Mouse (Mus musculus) limb, embryonic 12.5 days (tissue): ENCODE measurements around the gene Gm10198. TPM values are rescaled to one million over a fixed set of nuclear protein-coding genes. Genes with fewer than 3 reads are reported as not detected.

Experiments used
- ATAC-seq: fragments of 200-750 bp; cut with Nextera tagmentation; 2 replicates; pipeline ENCODE4 v1.8.0; 2017; ENCODE audit warnings: low read depth, moderate TSS enrichment; ENCODE audit not compliant: insufficient number of reproducible peaks, insufficient read depth, low FRiP score, low TSS enrichment
- H3K27ac ChIP-seq: fragments of 300-500 bp; sonication (generic); 2 replicates; pipeline ENCODE4 v1.5.1; 2016; ENCODE audit warnings: mild to moderate bottlenecking, moderate library complexity
- H3K27me3 ChIP-seq: fragments of 300-500 bp; sonication (generic); 2 replicates; pipeline ENCODE4 v1.6.1; 2016; ENCODE audit warnings: mild to moderate bottlenecking, moderate library complexity
- H3K36me3 ChIP-seq: fragments of 300-500 bp; sonication (generic); 2 replicates; pipeline ENCODE4 v1.6.1; 2016; ENCODE audit warnings: mild to moderate bottlenecking, moderate library complexity
- H3K4me1 ChIP-seq: fragments of 300-500 bp; sonication (generic); replicated peaks from 2 replicates; pipeline ENCODE4 v1.6.1; 2016
- H3K4me2 ChIP-seq: fragments of 300-500 bp; sonication (generic); 2 replicates; pipeline ENCODE4 v1.6.1; 2016; ENCODE audit warnings: mild to moderate bottlenecking, moderate library complexity
- H3K4me3 ChIP-seq: fragments of 300-500 bp; sonication (generic); replicated peaks from 2 replicates; pipeline ENCODE4 v1.5.1; 2016; ENCODE audit warnings: mild to moderate bottlenecking
- H3K9ac ChIP-seq: fragments of 300-500 bp; sonication (generic); replicated peaks from 2 replicates; pipeline ENCODE4 v1.6.1; 2016; ENCODE audit warnings: mild to moderate bottlenecking, moderate library complexity
- H3K9me3 ChIP-seq: fragments of 300-500 bp; sonication (generic); 2 replicates; pipeline ENCODE4 v1.6.1; 2016; ENCODE audit warnings: mild to moderate bottlenecking, moderate library complexity
- WGBS: fragments of 180-500 bp; shearing (Covaris S2); methylation state at CpG from one replicate; pipeline ENCODE4 v1.1.7; 2016; 5-methylcytosine and 5-hydroxymethylcytosine counted together
- polyA plus RNA-seq: library from polyadenylated mRNA; unstranded; fragments of >200 nt; fragmentation: Nextera tagmentation; extraction: Ambion mirVana; gene quantifications from 2 replicates; pipeline ENCODE4 v1.2.1, GENCODE M21; 2016

The Gm10198 gene
- polyA plus RNA-seq = not detected in 2 replicates

DNA sequence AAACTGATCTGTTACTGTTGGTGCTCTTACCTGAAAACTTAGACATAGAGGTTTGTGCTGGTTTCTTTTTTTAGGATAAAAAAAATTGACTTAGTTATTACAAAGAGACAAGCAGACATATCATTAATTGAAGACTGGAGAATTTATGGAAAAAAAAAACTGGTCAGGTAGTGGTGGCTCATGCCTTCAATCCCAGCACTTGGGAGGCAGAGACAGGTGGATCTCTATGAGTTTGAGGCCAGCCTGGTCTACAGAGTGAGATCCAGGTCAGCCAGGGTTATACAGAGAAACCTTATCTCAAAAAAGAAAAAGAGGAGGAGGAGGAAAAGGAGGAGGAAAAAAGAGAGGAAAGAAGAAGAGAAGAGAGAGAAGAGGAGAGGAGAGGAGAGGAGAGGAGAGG is at the start of gene Gm10198:
TSS of gene Gm10198 (plus strand) at position 301 of the 400 bp plus-strand sequence.
- ATAC-seq = no peak
- no peak within 1 kb of the TSS for H3K4me3 ChIP-seq
- H3K4me1 ChIP-seq = no peaks in the 10 kb centered on the region
- H3K9ac ChIP-seq = no peak within 1 kb of the TSS
- H3K27ac ChIP-seq = no peak within 1 kb of the TSS
- H3K27me3 ChIP-seq = no peaks in the 10 kb centered on the region
- H3K4me2 ChIP-seq = no peak within 1 kb of the TSS
- H3K9me3 ChIP-seq = no peaks in the 10 kb centered on the region
- H3K36me3 ChIP-seq = no peaks in the 10 kb centered on the region

DNA sequence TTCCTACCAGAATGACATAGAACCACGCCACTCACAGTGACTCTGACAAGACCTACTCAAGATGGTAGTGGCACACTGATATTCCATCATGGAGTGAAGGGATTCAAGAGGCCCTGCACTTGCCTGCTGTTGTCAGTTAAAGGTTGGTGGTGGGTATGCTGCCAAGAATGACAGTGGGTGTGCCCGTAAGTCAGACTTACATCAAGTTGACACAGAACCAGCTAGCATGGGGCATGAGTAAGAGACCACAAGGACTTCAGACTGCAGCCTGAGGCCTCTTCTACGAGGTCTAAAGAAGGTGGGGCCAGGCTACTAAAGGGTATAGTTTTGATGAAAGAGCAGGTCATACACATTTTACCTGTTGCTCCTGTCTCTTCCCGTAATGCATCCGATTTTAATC is 47.3 kb upstream of the Gm10198 start:
- no peak for ATAC-seq

GRCm38 (mm10) chr13:111552769-111553168 is 39.8 kb upstream of the Gm10198 start:
- ATAC-seq = no peak
- no peak overlapping the region for H3K4me3 ChIP-seq
- H3K9me3 ChIP-seq = peaks cover 5% of the 10 kb centered on the region; the same call in 1 of the 2 replicates
- peaks cover 8% of the 10 kb centered on the region; the same call in 1 of the 2 replicates for H3K4me1 ChIP-seq
- H3K9ac ChIP-seq = no peak overlapping the region
- H3K27me3 ChIP-seq = no peaks in the 10 kb centered on the region
- H3K36me3 ChIP-seq = no peaks in the 10 kb centered on the region
- no peak overlapping the region for H3K4me2 ChIP-seq
- no peak overlapping the region for H3K27ac ChIP-seq
- 94% methylated on average over 7 of the region's 7 CpGs for WGBS

More for the DNA sequence above, 47.3 kb upstream of the Gm10198 start:
- Histone ChIP-seq H3K9me3 (no peaks in the 10 kb centered on the region), H3K27me3 (no peaks in the 10 kb centered on the region), H3K27ac (no peak overlapping the region), H3K36me3 (no peaks in the 10 kb centered on the region), H3K4me1 (no peaks in the 10 kb centered on the region), H3K9ac (no peak overlapping the region), H3K4me2 (no peak overlapping the region), H3K4me3 (no peak overlapping the region)
- WGBS = 84% methylated on average over 5 of the region's 5 CpGs

DNA sequence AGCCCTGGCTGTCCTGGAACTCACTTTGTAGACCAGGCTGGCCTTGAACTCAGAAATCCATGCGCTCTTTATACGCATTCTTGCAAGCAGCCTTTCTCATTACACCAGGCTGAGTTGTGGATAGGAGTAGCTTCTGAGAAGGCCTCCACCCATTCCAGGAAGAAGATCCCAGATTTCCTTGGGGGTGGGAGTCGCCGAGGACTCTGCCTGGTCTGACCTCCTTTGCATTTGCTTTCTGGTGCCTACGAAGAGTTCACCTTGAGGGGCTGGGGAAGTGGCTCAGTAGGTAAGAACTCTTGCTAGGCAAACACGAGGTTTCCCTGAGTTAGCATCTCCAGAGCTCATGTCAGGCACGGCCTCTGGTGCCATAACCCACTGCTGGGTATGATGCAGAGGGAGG is 39.4 kb upstream of the Gm10198 start:
- ATAC-seq = no peak

GRCm38 (mm10) chr13:111553941-111554340 is 38.6 kb upstream of the Gm10198 start:
- Histone ChIP-seq H3K4me1 (peaks cover 8% of the 10 kb centered on the region; the same call in 1 of the 2 replicates), H3K9ac (no peak overlapping the region)
- WGBS = 76% methylated on average over 8 of the region's 8 CpGs

More for the DNA sequence above, 39.4 kb upstream of the Gm10198 start:
- 95% methylated on average over 7 of the region's 7 CpGs for WGBS
- H3K9ac ChIP-seq = no peak overlapping the region
- H3K9me3 ChIP-seq = peaks cover 5% of the 10 kb centered on the region; the same call in 1 of the 2 replicates
- peaks cover 8% of the 10 kb centered on the region; the same call in 1 of the 2 replicates for H3K4me1 ChIP-seq
- H3K4me3 ChIP-seq = no peak overlapping the region
- H3K4me2 ChIP-seq = no peak overlapping the region
- no peaks in the 10 kb centered on the region for H3K36me3 ChIP-seq
- H3K27ac ChIP-seq = no peak overlapping the region
- no peaks in the 10 kb centered on the region for H3K27me3 ChIP-seq

GRCm38 (mm10) chr13:111555333-111555732 is 37.3 kb upstream of the Gm10198 start:
- no peaks in the 10 kb centered on the region for H3K36me3 ChIP-seq
- H3K9me3 ChIP-seq = peaks cover 5% of the 10 kb centered on the region; the same call in 1 of the 2 replicates
- H3K27me3 ChIP-seq = no peaks in the 10 kb centered on the region
- peaks cover 8% of the 10 kb centered on the region; the same call in 1 of the 2 replicates for H3K4me1 ChIP-seq
- no peak overlapping the region for H3K4me3 ChIP-seq
- no peak overlapping the region for H3K27ac ChIP-seq
- ATAC-seq = no peak
- no peak overlapping the region for H3K9ac ChIP-seq
- H3K4me2 ChIP-seq = no peak overlapping the region
- 23% methylated on average over 8 of the region's 8 CpGs for WGBS

More at GRCm38 (mm10) chr13:111553941-111554340, 38.6 kb upstream of the Gm10198 start:
- Histone ChIP-seq H3K36me3 (no peaks in the 10 kb centered on the region), H3K4me2 (no peak overlapping the region), H3K4me3 (no peak overlapping the region), H3K27ac (no peak overlapping the region), H3K9me3 (peaks cover 5% of the 10 kb centered on the region; the same call in 1 of the 2 replicates), H3K27me3 (no peaks in the 10 kb centered on the region)
- ATAC-seq = no peak

DNA sequence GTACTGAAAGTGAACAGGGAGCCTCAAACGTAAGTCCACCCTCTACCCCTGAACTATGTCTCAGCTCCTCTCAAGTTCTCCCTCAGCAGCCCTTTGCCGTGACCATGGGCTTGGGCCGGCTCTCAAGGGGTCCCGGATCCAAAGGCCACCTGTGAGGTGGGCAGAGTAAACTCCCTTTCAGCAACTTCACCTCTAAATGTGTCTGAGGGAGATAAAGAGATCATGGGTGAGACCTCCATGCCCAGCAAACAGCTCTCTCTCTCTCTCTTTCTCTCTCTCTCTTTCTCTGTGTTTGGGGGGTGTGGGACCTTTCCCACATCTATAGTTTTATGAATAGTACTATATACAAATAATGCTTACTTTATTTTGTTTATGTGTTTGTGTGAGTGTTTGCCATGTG is 36.2 kb upstream of the Gm10198 start:
- H3K36me3 ChIP-seq = no peaks in the 10 kb centered on the region
- H3K27me3 ChIP-seq = no peaks in the 10 kb centered on the region
- H3K9me3 ChIP-seq = no peaks in the 10 kb centered on the region
- no peak for ATAC-seq
- peaks cover 8% of the 10 kb centered on the region; the same call in 1 of the 2 replicates for H3K4me1 ChIP-seq
- no peak overlapping the region for H3K27ac ChIP-seq
- no peak overlapping the region for H3K9ac ChIP-seq
- WGBS = 75% methylated on average over 4 of the region's 4 CpGs
- no peak overlapping the region for H3K4me2 ChIP-seq
- no peak overlapping the region for H3K4me3 ChIP-seq

DNA sequence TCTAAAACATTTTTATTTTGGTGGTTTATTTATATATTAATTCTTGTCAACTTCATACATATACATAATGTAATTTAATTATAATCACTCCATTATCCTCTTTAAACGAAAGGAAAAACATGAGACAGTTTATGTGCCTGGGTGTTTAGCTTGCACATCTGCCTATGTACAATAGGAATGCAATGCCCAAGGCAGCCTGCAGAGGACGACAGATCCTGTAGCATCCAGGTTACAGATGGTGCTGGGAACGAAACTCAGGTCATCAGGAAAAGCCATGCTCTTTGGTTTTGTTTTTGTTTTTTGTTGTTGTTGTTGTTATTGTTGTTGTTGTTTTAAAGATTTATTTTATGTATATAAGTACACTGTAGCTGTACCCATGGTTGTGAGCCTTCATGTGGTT is 32.4 kb upstream of the Gm10198 start:
- no peak overlapping the region for H3K4me3 ChIP-seq
- no peak for ATAC-seq
- peaks cover 5% of the 10 kb centered on the region; the same call in 1 of the 2 replicates for H3K4me1 ChIP-seq
- WGBS = 89% methylated on average over 3 of the region's 3 CpGs
- H3K4me2 ChIP-seq = no peak overlapping the region
- no peaks in the 10 kb centered on the region for H3K36me3 ChIP-seq
- no peaks in the 10 kb centered on the region for H3K9me3 ChIP-seq
- no peak overlapping the region for H3K9ac ChIP-seq
- H3K27me3 ChIP-seq = no peaks in the 10 kb centered on the region
- H3K27ac ChIP-seq = no peak overlapping the region

- Histone ChIP-seq H3K9ac (no peak overlapping the region), H3K27me3 (no peaks in the 10 kb centered on the region), H3K36me3 (no peaks in the 10 kb centered on the region), H3K4me3 (no peak overlapping the region), H3K4me1 (no peaks in the 10 kb centered on the region), H3K4me2 (no peak overlapping the region), H3K9me3 (no peaks in the 10 kb centered on the region), H3K27ac (no peak overlapping the region)
- ATAC-seq = no peak
- 90% methylated on average over 5 of the region's 5 CpGs for whole genome bisulfite sequencing
Measured at GRCm38 (mm10) chr13:111562595-111562994, 30.0 kb upstream of the Gm10198 start.

DNA sequence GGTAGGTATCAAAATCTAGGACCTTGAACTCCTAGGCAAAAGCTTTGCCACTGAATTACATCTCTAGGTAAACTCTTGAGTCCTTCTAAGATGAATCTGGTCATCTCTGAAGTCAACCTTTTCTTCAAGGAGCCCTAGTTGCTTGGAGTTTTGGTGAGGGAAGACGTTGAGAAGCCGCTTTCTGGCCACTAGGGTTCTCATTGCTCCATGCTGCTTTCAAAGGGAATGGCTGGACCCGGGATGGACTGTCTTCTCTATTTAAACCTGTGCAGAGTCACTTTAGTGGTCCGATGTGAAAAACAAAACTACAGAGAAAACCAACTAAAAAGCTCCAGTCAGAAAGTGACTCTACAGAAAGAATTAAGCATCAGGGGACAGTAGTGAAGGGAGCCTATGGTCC is 18.4 kb upstream of the Gm10198 start:
- 0 out of 2 replicates have a peak, but pooled peaks cover 3% of the 10 kb centered on the region for H3K9me3 ChIP-seq
- no peak for ATAC-seq
- H3K4me3 ChIP-seq = no peak overlapping the region
- no peak overlapping the region for H3K27ac ChIP-seq
- H3K27me3 ChIP-seq = no peaks in the 10 kb centered on the region
- H3K4me1 ChIP-seq = no peaks in the 10 kb centered on the region
- WGBS = 45% methylated on average over 4 of the region's 4 CpGs
- no peaks in the 10 kb centered on the region for H3K36me3 ChIP-seq
- H3K4me2 ChIP-seq = no peak overlapping the region
- no peak overlapping the region for H3K9ac ChIP-seq

- H3K9ac ChIP-seq = no peak overlapping the region
- no peak overlapping the region for H3K4me2 ChIP-seq
- H3K9me3 ChIP-seq = peaks cover 7% of the 10 kb centered on the region; the same call in 1 of the 2 replicates
- WGBS = 95% methylated on average over 11 of the region's 11 CpGs
- ATAC-seq = no peak
- no peak overlapping the region for H3K4me3 ChIP-seq
- no peaks in the 10 kb centered on the region for H3K27me3 ChIP-seq
- no peaks in the 10 kb centered on the region for H3K36me3 ChIP-seq
- H3K4me1 ChIP-seq = no peaks in the 10 kb centered on the region
- H3K27ac ChIP-seq = no peak overlapping the region
Measured at GRCm38 (mm10) chr13:111577177-111577576, 15.4 kb upstream of the Gm10198 start.

GRCm38 (mm10) chr13:111580054-111580453 is 12.5 kb upstream of the Gm10198 start:
- Histone ChIP-seq H3K9me3 (peaks cover 7% of the 10 kb centered on the region; the same call in 1 of the 2 replicates), H3K4me3 (no peak overlapping the region), H3K27me3 (no peaks in the 10 kb centered on the region), H3K4me2 (no peak overlapping the region), H3K27ac (no peak overlapping the region), H3K36me3 (no peaks in the 10 kb centered on the region), H3K4me1 (no peaks in the 10 kb centered on the region), H3K9ac (no peak overlapping the region)
- 93% methylated on average over 10 of the region's 10 CpGs for WGBS
- ATAC-seq = no peak
